Mouse (Mus musculus) spleen, postnatal 10 days (tissue): ENCODE results near the gene Rtel1.
A peak's percentile ranks its signal among the peaks of the same experiment; 100 is the strongest.

Source experiments
- DNase-seq, 2 experiments: peaks; one replicate each; pipeline ENCODE4 v3.0.0; 2021 to 2022; ENCODE audit warnings: low spot score in 2 of 2

Gene Rtel1

GRCm38 (mm10) chr2:181386663-181387210, 67.2 kb downstream of the Rtel1 start:
- no peak for DNase-seq

GRCm38 (mm10) chr2:181390136-181390870, 70.8 kb downstream of the Rtel1 start:
- no peak for DNase-seq

GRCm38 (mm10) chr2:181391022-181391421, 71.5 kb downstream of the Rtel1 start:
- DNase-seq: no peak

GRCm38 (mm10) chr2:181391541-181391940, 72.0 kb downstream of the Rtel1 start:
- no peak for DNase-seq

- peak; percentile 81 to 88 for DNase-seq
Observed at GRCm38 (mm10) chr2:181392600-181393213, 73.2 kb downstream of the Rtel1 start.

GRCm38 (mm10) chr2:181394086-181394485, 74.5 kb downstream of the Rtel1 start:
- DNase-seq: no peak

- no peak for DNase-seq
Observed at GRCm38 (mm10) chr2:181397207-181397761, 77.7 kb downstream of the Rtel1 start.

GRCm38 (mm10) chr2:181401497-181401896, 82.0 kb downstream of the Rtel1 start:
- no peak for DNase-seq

GRCm38 (mm10) chr2:181403722-181404121, 84.2 kb downstream of the Rtel1 start:
- no peak for DNase-seq
